Mouse (Mus musculus) ES-Bruce4 (cell line): Measurements from ENCODE around the gene Cacna1b. TPM values are rescaled to one million over a fixed set of nuclear protein-coding genes. Genes with fewer than 3 reads are reported as not detected.

ENCODE experiments used
- H3K27ac ChIP-seq: 2 replicates; pipeline ENCODE4 v1.5.1; 2012; ENCODE audit warnings: low read length, inconsistent platforms; ENCODE audit not compliant: insufficient read depth
- H3K27me3 ChIP-seq: 2 replicates; pipeline ENCODE4 v1.6.1; 2012; ENCODE audit warnings: mild to moderate bottlenecking, low read length, inconsistent platforms; ENCODE audit not compliant: control insufficient read depth, poor library complexity, insufficient read depth, severe bottlenecking
- H3K36me3 ChIP-seq: 2 replicates; pipeline ENCODE4 v1.6.1; 2012; ENCODE audit warnings: inconsistent platforms, mild to moderate bottlenecking, low read length, moderate library complexity; ENCODE audit not compliant: control insufficient read depth, poor library complexity, insufficient read depth, severe bottlenecking
- H3K4me1 ChIP-seq: one replicate; pipeline ENCODE4 v1.8.1; 2011; ENCODE audit warnings: low read length; ENCODE audit not compliant: control insufficient read depth, insufficient read depth
- H3K4me3 ChIP-seq: 2 replicates; pipeline ENCODE4 v1.5.1; 2011; ENCODE audit warnings: low read depth, mild to moderate bottlenecking, low read length
- H3K9ac ChIP-seq: 2 replicates; pipeline ENCODE4 v1.6.1; 2012; ENCODE audit warnings: low read depth, mild to moderate bottlenecking, inconsistent platforms; ENCODE audit not compliant: poor library complexity, severe bottlenecking
- H3K9me3 ChIP-seq: replicated peaks from 2 replicates; pipeline ENCODE4 v1.6.1; 2012; ENCODE audit warnings: mild to moderate bottlenecking, low read length, inconsistent platforms; ENCODE audit not compliant: control insufficient read depth, poor library complexity, insufficient read depth, severe bottlenecking
- CTCF ChIP-seq: IDR thresholded peaks from one replicate; pipeline ENCODE4 v1.8.1; 2011; ENCODE audit warnings: low read depth, low read length
- EP300 ChIP-seq: IDR thresholded peaks from 2 replicates; pipeline ENCODE4 v1.6.1; 2011; ENCODE audit warnings: low read depth, low read length; ENCODE audit not compliant: insufficient read depth
- POLR2A ChIP-seq: IDR thresholded peaks from one replicate; pipeline ENCODE4 v1.8.1; 2011; ENCODE audit warnings: low read length; ENCODE audit not compliant: insufficient read depth
- polyA plus RNA-seq: library from polyadenylated mRNA; stranded (reverse); fragments of >200 nt; gene quantifications from 2 replicates; pipeline ENCODE4 v1.2.4, GENCODE M21; 2011; ENCODE audit warnings: low read depth; ENCODE audit not compliant: missing spikeins, insufficient read depth, insufficient read length

Gene Cacna1b
- polyA plus RNA-seq, 1 experiment, result 8.9 TPM

DNA sequence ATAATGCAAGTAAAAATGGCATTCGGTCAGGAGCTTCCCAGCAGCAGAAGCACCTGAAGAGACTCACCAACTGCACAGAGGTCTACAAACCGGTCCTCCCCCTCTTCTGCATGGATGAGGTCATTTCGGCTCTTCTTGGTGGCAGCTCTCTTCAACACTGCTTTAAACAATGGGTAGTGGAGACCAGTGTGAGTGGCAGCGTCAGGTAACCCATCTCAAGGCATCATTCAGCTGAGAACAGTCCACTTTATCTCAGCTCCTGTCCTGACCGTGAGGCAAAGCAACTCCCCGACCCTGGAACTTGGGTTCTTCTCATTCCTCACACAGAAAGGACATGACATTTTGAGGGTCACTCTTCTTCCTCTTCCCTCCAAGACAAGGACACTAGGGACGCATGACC, 45.0 kb downstream of the Cacna1b start:
- Histone ChIP-seq H3K9ac (no peak overlapping the region), H3K27ac (no peak overlapping the region), H3K9me3 (no peaks in the 10 kb centered on the region; the same call in 1 of the 2 replicates), H3K27me3 (no peaks in the 10 kb centered on the region), H3K36me3 (no peaks in the 10 kb centered on the region), H3K4me3 (no peak overlapping the region), H3K4me1 (no peaks in the 10 kb centered on the region)
- no peak for TF ChIP-seq POLR2A
- TF ChIP-seq EP300, result no peak
- TF ChIP-seq CTCF, result no peak

DNA sequence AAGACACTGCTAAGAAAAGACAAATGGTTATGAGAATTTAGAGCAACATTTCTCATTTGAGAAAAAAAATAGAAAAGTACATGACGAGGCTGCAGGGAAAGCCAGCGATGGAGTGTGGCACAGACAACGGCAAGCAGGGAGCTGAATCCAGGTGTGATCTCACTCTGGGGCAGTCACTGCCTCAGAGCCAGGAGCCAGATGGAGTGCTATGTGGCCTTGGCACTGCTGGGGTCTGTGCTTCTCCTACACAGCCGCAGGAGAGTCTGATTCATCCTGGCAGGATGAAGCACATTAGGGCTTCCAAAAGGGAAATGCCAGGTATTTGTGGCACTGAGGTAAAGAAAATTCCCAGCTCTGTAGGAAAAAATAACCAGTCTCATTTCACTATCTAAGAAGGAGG, 45.5 kb downstream of the Cacna1b start:
- TF ChIP-seq POLR2A (no peak), CTCF (no peak), EP300 (no peak)
- Histone ChIP-seq H3K4me3 (no peak overlapping the region), H3K27ac (no peak overlapping the region), H3K27me3 (no peaks in the 10 kb centered on the region), H3K9me3 (no peaks in the 10 kb centered on the region; the same call in 1 of the 2 replicates), H3K36me3 (no peaks in the 10 kb centered on the region), H3K9ac (no peak overlapping the region), H3K4me1 (no peaks in the 10 kb centered on the region)

DNA sequence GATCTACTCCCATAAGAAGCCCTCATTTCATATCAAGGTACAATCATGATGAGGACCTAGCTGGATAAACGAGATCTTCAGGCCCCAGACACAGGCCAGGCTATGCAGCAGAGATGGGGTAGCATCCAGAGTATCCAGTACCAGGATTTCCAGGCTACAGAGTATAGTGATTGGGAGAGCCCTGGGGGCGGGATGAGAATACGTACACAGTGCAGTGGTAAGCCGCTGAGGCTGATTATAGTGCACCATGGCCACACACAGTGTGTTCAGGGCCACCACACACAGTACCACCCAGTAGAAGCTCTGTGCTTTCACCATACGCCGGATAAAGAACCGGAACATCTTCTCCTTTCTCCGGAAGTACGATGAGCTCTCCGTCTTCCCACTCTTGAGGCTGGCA, 57.0 kb downstream of the Cacna1b start:
- no peaks in the 10 kb centered on the region for H3K9me3 ChIP-seq
- no peaks in the 10 kb centered on the region for H3K36me3 ChIP-seq
- H3K27me3 ChIP-seq, result no peaks in the 10 kb centered on the region
- no peak overlapping the region for H3K27ac ChIP-seq
- no peak overlapping the region for H3K4me3 ChIP-seq
- no peak for TF ChIP-seq POLR2A
- H3K9ac ChIP-seq, result no peak overlapping the region
- H3K4me1 ChIP-seq, result no peaks in the 10 kb centered on the region

DNA sequence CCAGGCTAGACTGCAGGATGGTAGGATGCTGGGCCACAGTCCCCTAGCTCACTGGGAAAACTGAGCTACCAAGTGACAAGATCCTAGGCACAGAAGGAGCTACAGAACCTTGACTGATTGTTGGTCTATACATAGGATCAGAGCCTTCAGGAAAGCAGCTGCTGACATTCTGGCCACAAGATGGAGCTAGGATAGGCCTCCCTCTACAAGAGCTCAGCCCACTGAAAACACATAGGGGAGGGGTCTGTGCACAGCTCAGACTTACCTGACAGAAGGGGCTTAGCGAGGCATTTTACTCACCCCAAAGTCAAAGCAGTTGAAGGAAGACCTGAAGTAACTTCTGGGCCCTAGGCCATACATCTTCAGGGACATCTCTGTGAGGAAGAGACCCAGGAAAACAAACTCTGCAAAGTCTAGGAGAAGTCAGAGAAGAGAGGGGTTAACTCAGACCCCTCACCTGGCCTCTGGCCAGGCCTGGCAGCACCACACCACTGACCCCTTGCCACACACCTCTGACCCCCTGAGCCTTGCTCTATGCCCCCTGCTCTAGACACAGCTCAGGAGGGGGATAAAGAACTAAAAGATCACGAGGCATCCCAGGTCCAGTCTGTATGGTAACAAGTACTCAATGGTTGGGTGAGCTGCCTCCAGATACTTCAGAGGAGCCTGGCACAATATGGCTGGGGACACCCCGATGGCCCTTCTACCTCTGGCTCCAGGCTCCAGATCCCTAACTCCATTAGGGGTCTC, 60.6 kb downstream of the Cacna1b start:
- H3K4me1 ChIP-seq, result no peaks in the 10 kb centered on the region
- TF ChIP-seq EP300, result no peak
- TF ChIP-seq CTCF, result peak; percentile 12
- no peak for TF ChIP-seq POLR2A
- no peaks in the 10 kb centered on the region for H3K27me3 ChIP-seq
- H3K4me3 ChIP-seq, result no peak overlapping the region
- no peak overlapping the region for H3K9ac ChIP-seq
- H3K27ac ChIP-seq, result no peak overlapping the region
- no peaks in the 10 kb centered on the region for H3K9me3 ChIP-seq
- H3K36me3 ChIP-seq, result no peaks in the 10 kb centered on the region

DNA sequence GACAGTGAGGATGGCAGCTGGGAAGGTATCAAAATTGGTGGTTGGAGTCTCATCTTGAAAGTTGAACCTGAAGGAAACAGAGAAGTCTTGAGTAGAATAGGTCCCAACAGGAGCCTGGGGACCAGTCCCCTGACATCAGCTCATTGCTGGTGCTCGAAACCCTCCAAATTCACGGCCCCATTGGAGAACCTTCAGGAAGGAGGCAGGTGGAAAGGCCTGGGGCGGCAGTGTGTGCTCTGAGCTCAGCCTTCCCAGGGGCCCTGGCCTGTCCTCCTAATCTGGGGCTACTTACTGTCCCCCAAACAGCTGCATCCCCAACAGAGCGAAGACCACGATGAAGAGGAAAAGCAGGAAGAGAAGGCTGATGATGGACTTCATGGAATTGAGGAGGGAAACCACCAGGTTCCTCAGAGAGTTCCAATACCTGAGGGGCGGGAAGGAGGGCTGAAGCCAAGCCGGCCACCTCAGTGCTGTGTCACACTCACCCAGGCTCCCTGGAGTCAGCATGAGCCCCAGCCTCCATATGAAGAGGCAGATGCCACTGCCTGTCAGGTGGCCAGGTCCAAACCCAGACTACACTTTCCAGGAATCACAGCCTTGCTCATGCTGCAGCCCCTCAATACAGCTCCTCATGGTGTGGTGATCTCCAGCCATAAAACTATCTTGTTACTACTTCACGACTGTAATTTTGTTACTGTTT, 65.5 kb downstream of the Cacna1b start:
- H3K4me1 ChIP-seq, result no peaks in the 10 kb centered on the region

DNA sequence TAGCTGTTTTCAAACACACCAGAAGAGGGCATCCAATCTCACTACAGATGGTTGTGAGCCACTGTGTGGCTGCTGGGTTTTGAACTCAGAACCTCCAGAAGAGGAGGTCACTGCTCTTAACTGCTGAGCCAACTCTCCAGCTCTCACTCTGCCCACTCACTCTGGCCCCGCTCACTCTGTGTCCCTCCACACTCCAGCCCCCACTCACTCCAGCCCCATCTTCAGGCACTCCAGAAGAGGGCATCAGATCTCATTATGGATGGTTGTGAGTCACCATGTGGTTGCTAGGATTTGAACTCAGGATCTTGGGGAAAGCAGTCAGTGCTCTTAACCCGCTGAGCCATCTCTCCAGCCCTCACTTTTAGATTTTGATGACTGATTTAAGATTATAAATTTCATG, 70.6 kb downstream of the Cacna1b start:
- Histone ChIP-seq H3K27ac (no peak overlapping the region), H3K4me3 (no peak overlapping the region), H3K27me3 (no peaks in the 10 kb centered on the region), H3K9me3 (no peaks in the 10 kb centered on the region), H3K36me3 (no peaks in the 10 kb centered on the region), H3K9ac (no peak overlapping the region), H3K4me1 (no peaks in the 10 kb centered on the region)
- TF ChIP-seq EP300 (no peak), CTCF (no peak), POLR2A (no peak)

More for the DNA sequence above, 65.5 kb downstream of the Cacna1b start:
- H3K9ac ChIP-seq, result no peak overlapping the region
- no peaks in the 10 kb centered on the region for H3K27me3 ChIP-seq
- no peak overlapping the region for H3K4me3 ChIP-seq
- TF ChIP-seq POLR2A (no peak), EP300 (no peak), CTCF (no peak)
- H3K27ac ChIP-seq, result no peak overlapping the region
- H3K36me3 ChIP-seq, result no peaks in the 10 kb centered on the region
- no peaks in the 10 kb centered on the region for H3K9me3 ChIP-seq
